Mouse (Mus musculus): ENCODE measurements around the gene Fxyd7. TPM values are rescaled to one million over a fixed set of nuclear protein-coding genes. Genes with fewer than 3 reads are reported as not detected.

The Fxyd7 gene
- polyA plus RNA-seq, 1 experiment from 2014 or later, result 1.1 TPM

Small RNA genes lying within 50 kb of the gene (microRNA-seq; reads per million reads assigned to microRNA genes)
- gene Mir7050, result not detected

Other genes with a start within 250 kb of the Fxyd7 start
- gene Ffar2, start 227.7 kb downstream of the Fxyd7 start, polyA plus RNA-seq (2015; fragmentation: Nextera tagmentation; extraction: Ambion mirVana), result 0.26 and 0.45 TPM in 2 replicates
- gene Ffar3, start 195.3 kb downstream of the Fxyd7 start, polyA plus RNA-seq (2015; fragmentation: Nextera tagmentation; extraction: Ambion mirVana), result 0.10 TPM in 1 of 2 replicates, not detected in the other
- gene Ffar1, start 189.9 kb downstream of the Fxyd7 start, polyA plus RNA-seq (2015; fragmentation: Nextera tagmentation; extraction: Ambion mirVana), result 0.04 TPM in 1 of 2 replicates, not detected in the other
- gene Cd22, start 171.1 kb downstream of the Fxyd7 start, polyA plus RNA-seq (2015; fragmentation: Nextera tagmentation; extraction: Ambion mirVana), result 0.14 and 0.24 TPM in 2 replicates
- 0.24 TPM in 1 of 2 replicates, not detected in the other for gene Mag, start 136.6 kb downstream of the Fxyd7 start, polyA plus RNA-seq (2015; fragmentation: Nextera tagmentation; extraction: Ambion mirVana)
- gene Hamp2, start 126.8 kb downstream of the Fxyd7 start, polyA plus RNA-seq (2015; fragmentation: Nextera tagmentation; extraction: Ambion mirVana), result not detected in 2 replicates
- not detected in 2 replicates for gene Hamp, start 107.4 kb downstream of the Fxyd7 start, polyA plus RNA-seq (2015; fragmentation: Nextera tagmentation; extraction: Ambion mirVana)
- 15.5 and 16.6 TPM in 2 replicates for gene Usf2, start 94.7 kb downstream of the Fxyd7 start, polyA plus RNA-seq (2015; fragmentation: Nextera tagmentation; extraction: Ambion mirVana)
- gene Lsr, start 78.0 kb downstream of the Fxyd7 start, polyA plus RNA-seq (2015; fragmentation: Nextera tagmentation; extraction: Ambion mirVana), result 10.8 and 14.5 TPM in 2 replicates
- gene Fam187b, start 77.7 kb downstream of the Fxyd7 start, polyA plus RNA-seq (2015; fragmentation: Nextera tagmentation; extraction: Ambion mirVana), result 0.70 and 0.90 TPM in 2 replicates
- gene Fxyd5, start 9.0 kb downstream of the Fxyd7 start, polyA plus RNA-seq (2015; fragmentation: Nextera tagmentation; extraction: Ambion mirVana), result 44.7 and 46.7 TPM in 2 replicates
- 1,006 and 1,110 TPM in 2 replicates for gene Fxyd1, start 5.7 kb upstream of the Fxyd7 start, polyA plus RNA-seq (2015; fragmentation: Nextera tagmentation; extraction: Ambion mirVana)
- gene Lgi4, start 7.9 kb upstream of the Fxyd7 start, polyA plus RNA-seq (2015; fragmentation: Nextera tagmentation; extraction: Ambion mirVana), result 0.09 and 0.11 TPM in 2 replicates
- gene Fxyd3, start 25.2 kb upstream of the Fxyd7 start, polyA plus RNA-seq (2015; fragmentation: Nextera tagmentation; extraction: Ambion mirVana), result 8.0 and 10.1 TPM in 2 replicates
- 2.6 and 3.1 TPM in 2 replicates for gene Hpn, start 63.8 kb upstream of the Fxyd7 start, polyA plus RNA-seq (2015; fragmentation: Nextera tagmentation; extraction: Ambion mirVana)
- 2.8 and 3.5 TPM in 2 replicates for gene Scn1b, start 75.5 kb upstream of the Fxyd7 start, polyA plus RNA-seq (2015; fragmentation: Nextera tagmentation; extraction: Ambion mirVana)
- gene Gramd1a, start 104.4 kb upstream of the Fxyd7 start, polyA plus RNA-seq (2015; fragmentation: Nextera tagmentation; extraction: Ambion mirVana), result 53.1 and 58.0 TPM in 2 replicates
- gene Scgb2b2, start 239.0 kb upstream of the Fxyd7 start, polyA plus RNA-seq (2015; fragmentation: Nextera tagmentation; extraction: Ambion mirVana), result not detected in 2 replicates
- not detected in 2 replicates for gene Scgb1b2, start 240.4 kb upstream of the Fxyd7 start, polyA plus RNA-seq (2015; fragmentation: Nextera tagmentation; extraction: Ambion mirVana)

Data from heart, embryonic 16.5 days (tissue).